Mouse (Mus musculus): ENCODE measurements around the gene Zfp94.
"Not testable (repeated sequence)": the region's sequence is repeated elsewhere in the genome, so short reads cannot be mapped to it uniquely, and the experiment has no call there.

Gene Zfp94

GRCm38 (mm10) chr7:24278771-24279170 is 37.7 kb downstream of the Zfp94 start:
- not testable (repeated sequence) for DNase-seq (ENCODE audit: low read depth, low spot score)

GRCm38 (mm10) chr7:24274456-24274855 is 42.0 kb downstream of the Zfp94 start:
- no peak for DNase-seq (ENCODE audit: low read depth, low spot score)

- no peak for DNase-seq (ENCODE audit: low read depth, low spot score)
Observed at GRCm38 (mm10) chr7:24271191-24271590, 45.3 kb downstream of the Zfp94 start.

DNA sequence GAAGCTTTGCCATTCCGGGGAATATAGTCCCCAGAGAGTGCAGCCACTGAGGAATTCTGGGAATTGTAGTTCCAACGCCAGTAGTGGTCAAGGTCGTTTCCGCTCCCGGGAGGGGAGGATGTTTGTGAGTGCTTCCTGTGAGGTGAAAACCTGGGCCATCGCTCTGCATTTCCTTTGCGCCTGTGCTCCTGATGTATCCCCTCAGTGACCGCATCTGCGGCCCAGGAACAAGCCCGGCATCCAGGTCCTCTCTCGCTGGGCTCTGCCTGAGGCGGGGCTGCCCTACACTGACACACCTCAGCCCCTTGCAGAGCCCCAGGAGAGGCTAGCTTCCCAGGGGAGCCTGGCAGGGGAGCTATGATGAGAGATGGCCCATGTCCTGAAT is 46.2 kb downstream of the Zfp94 start, which contains the start of gene Zfp93:
Zfp93 (plus strand) TSS at position 133 of the 385 bp plus-strand sequence.
- DNase-seq (ENCODE audit: low read depth, low spot score): peak; percentile 76

DNA sequence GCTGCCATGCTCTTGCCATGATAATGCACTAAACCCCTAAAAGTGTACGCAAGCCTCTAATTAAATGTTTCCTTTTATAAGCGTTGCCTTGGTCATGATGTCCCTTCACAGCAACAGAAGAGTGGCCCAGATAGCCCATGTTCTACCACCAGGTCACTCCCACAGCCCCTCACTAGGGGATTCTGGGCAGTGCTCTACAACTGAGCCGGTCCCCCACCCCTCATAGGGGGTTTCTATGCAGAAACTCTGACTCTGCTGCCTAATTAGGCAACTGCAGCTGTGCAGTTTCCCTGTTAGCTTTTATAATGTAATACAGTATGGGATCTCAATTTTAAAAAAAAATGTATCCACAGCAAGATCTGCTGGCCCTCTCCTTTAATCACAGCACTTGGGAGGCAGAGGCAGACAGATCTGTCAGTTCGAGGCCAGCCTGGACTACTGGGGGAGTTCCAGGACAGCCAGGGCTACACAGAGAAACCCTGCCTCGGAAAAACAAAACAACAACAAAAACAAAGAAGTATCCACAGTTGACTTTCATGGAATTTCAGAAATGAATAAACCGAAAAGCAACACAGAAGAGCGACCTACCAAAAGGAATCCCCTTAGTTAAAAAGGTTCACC is 46.7 kb downstream of the Zfp94 start:
- peak; percentile 4 for DNase-seq (ENCODE audit: low read depth, low spot score)

- no peak for DNase-seq (ENCODE audit: low read depth, low spot score)
Observed at GRCm38 (mm10) chr7:24269256-24269655, 47.2 kb downstream of the Zfp94 start.

- DNase-seq (ENCODE audit: low read depth, low spot score): no peak
Observed at GRCm38 (mm10) chr7:24268176-24269155, 48.0 kb downstream of the Zfp94 start.

DNA sequence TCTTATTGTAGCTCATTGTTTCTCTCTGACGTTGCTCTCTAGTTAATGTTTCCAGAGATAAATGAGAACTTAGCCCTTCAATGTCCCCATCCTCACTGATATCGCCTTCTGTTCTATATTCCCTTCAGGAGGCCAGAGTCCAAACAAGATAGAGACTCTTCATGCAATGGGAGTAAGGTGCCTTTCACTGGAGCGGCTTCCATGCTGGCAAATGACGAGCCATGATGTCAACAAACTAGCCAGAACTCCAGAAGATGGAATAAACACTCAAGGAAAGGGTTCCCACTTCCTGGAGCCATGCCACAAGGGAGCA is 56.5 kb downstream of the Zfp94 start:
- no peak for DNase-seq (ENCODE audit: low read depth, low spot score)

DNA sequence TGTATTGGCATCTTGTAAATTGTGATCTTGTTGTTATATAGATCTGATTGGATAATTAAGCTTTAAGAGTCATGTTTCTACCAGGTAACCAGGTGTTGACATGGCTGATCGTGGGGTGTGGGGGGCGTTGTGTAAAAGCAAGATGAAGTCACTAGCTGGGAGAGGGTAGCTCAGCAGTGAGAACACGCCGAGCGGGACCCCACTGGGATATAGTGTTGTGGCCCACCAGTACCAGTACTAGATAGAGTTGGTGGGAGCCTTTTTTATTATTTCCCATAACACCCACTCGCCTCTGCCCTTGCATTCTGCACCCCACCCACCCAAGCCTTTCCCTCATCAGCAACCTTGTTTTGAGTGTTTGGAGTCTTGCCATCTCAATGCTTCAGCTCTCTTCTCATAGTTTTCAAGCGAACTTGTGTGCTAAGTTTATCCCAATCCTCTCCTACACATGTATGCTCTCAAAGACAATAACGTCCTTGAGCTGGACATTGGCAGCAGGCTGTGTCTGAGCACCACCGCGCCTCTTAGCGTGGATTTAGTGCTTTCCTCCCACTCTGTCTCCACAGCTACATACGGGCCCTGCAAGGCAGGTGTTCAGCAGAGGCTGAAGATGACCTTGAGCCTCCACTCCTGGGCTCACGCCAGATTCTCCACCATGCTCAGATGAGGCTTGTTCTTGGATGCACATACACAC is 57.0 kb downstream of the Zfp94 start:
- no peak for DNase-seq (ENCODE audit: low read depth, low spot score)

GRCm38 (mm10) chr7:24254633-24255474 is 61.6 kb downstream of the Zfp94 start, which contains the start of gene Zfp108:
Zfp108 (plus strand) TSS chr7:24254794.
- DNase-seq (ENCODE audit: low read depth, low spot score): peak; percentile 79

DNA sequence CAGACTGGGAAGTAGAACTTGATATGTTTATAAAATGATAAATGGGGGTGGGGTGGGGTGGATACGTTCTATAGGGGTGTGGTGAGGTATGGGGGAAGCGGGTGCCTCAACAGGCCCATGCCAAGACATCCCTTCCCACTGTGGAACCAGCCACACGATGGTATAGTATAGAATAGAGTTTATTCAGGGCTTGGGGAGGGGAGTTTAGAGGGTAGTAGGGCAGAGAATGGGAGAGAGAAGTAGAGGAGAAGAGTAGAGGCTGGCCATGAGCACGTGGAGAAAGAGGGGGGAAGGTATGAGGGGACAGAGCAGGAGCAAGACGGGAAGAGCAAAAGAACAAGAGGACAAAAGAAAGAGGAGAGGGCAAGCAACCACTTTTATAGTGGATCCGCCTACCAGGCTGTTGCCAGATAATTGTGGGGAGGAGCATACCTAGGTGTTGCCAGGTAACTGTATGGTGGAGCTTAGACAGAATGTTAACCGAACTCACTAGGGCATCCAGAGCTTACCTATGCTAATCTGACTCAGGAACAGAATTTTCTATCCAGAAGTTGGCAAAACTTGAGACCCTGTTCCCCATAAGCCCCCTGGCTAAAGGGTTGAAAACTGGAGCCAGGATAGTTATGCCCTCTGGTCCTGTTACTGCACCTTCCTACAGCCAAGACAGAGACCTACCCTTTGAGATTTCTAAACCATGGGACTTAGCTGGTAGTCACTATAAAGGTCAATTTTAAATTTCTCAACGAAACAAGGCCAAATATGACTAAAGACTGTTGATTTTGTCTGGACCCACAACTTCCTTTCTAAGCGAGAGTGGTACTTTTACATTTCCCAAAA is 62.5 kb downstream of the Zfp94 start:
- DNase-seq (ENCODE audit: low read depth, low spot score): no peak

Measured in skeletal muscle tissue, adult 2 months (tissue).